Mouse (Mus musculus) megakaryocyte, embryonic 14.5 days (primary cell): ENCODE data around the gene Mark4.

Experiments used
- FLI1 ChIP-seq: IDR thresholded peaks from 2 replicates; pipeline ENCODE4 v1.6.1; 2012; ENCODE audit warnings: low read length, inconsistent platforms, mixed read lengths
- GATA1 ChIP-seq: IDR thresholded peaks from 3 replicates; pipeline ENCODE4 v1.6.1; 2012; ENCODE audit warnings: mixed read lengths, low read length, inconsistent platforms, borderline replicate concordance

DNA sequence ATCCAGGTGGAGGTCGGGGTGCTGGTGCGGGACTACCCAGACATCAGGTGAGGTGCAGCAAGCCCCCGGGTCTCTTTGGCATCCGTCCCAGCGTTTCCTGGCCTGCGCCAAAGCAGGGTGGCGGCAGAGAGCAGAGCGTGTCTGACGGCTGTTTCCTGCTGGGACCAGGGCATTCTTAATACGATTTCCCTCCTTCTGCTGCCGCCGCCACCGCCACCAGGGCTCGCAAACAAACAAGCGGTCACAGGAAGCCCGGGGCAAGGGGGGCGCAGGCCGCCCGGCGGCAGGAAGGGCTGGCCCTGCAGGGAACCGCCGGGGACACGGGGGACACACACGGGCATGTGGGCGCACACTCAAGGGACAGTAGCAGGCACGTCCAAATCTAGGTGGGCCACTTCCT, 33.1 kb upstream of the Mark4 start:
- TF ChIP-seq FLI1: no peak
- no peak for TF ChIP-seq GATA1
